Mouse (Mus musculus): ENCODE measurements around the gene Cachd1. TPM values are rescaled to one million over a fixed set of nuclear protein-coding genes. Genes with fewer than 3 reads are reported as not detected.

Gene Cachd1
- polyA plus RNA-seq (2014; fragmentation: Nextera tagmentation; extraction: Ambion mirVana): 23.4 and 26.0 TPM in 2 replicates

- Histone ChIP-seq H3K36me3 (ENCODE audit: control insufficient read depth, insufficient read depth, low read length) (no peaks in the 10 kb centered on the region), H3K9ac (ENCODE audit: low read depth, low read length) (peak within 1 kb of the TSS; percentile 93), H3K4me2 (replicated peaks; ENCODE audit: low read depth, low read length) (peak within 1 kb of the TSS; percentile 79), H3K27ac (ENCODE audit: low read depth, low read length) (peak within 1 kb of the TSS; percentile 94), H3K4me1 (replicated peaks; ENCODE audit: control insufficient read depth, insufficient read depth, low read length) (peaks cover 2% of the 10 kb centered on the region; the same call in 1 of the 2 replicates), H3K9me3 (ENCODE audit: control insufficient read depth, low read length) (no peaks in the 10 kb centered on the region), H3K27me3 (ENCODE audit: control insufficient read depth, insufficient read depth, low read length) (no peaks in the 10 kb centered on the region), H3K4me3 (ENCODE audit: low read depth, low read length) (peak within 1 kb of the TSS; percentile 59)
- DNase-seq (ENCODE audit: low spot score): peak; percentile 85
- WGBS: under 1% methylated on average over 43 of the region's 50 CpGs
- peak; percentile 82 for ATAC-seq (ENCODE audit: low FRiP score)
Observed at GRCm38 (mm10) chr4:100776043-100776870, at the start of gene Cachd1. Gene Cachd1, plus strand, starts transcription at chr4:100776675.

DNA sequence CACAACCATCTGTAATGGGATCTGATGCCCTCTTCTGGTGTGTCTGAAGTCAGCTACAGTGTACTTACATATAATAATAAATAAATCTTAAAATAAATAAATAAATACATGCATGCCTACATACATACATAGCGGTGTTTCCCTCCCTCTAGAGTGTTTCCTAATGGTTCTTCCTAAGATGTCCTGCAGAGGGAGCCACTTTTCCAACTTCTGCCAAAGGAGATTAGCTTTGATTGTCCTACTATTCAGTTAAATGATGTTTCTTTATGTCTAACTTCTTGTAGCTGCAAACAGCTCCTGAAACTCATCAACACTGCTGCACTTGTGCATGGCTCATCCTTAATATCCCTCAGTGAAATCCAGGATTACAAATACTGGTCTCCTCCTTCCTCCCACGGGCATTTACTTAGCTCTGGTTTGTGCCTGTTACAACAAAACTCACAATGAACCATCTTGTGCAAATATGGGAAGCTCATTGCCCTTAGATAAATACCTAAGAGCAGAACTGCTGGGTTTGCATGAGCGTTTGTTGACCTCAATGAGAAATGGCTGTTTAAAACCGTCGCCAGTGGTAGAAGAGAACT lies 47.5 kb upstream of the Cachd1 start:
- Histone ChIP-seq H3K4me1 (replicated peaks; ENCODE audit: control insufficient read depth, insufficient read depth, low read length) (peaks cover 2% of the 10 kb centered on the region; the same call in 1 of the 2 replicates), H3K36me3 (ENCODE audit: control insufficient read depth, insufficient read depth, low read length) (no peaks in the 10 kb centered on the region), H3K27ac (ENCODE audit: low read depth, low read length) (no peak overlapping the region), H3K4me2 (replicated peaks; ENCODE audit: low read depth, low read length) (no peak overlapping the region), H3K27me3 (ENCODE audit: control insufficient read depth, insufficient read depth, low read length) (no peaks in the 10 kb centered on the region), H3K4me3 (ENCODE audit: low read depth, low read length) (no peak overlapping the region), H3K9ac (ENCODE audit: low read depth, low read length) (no peak overlapping the region), H3K9me3 (ENCODE audit: control insufficient read depth, low read length) (no peaks in the 10 kb centered on the region)
- peak; percentile 51 for DNase-seq (ENCODE audit: low spot score)
- no peak for ATAC-seq (ENCODE audit: low FRiP score)
- WGBS: 86% methylated on average over 5 of the region's 5 CpGs

- Histone ChIP-seq H3K9ac (ENCODE audit: low read depth, low read length) (no peak overlapping the region), H3K4me2 (replicated peaks; ENCODE audit: low read depth, low read length) (no peak overlapping the region), H3K4me3 (ENCODE audit: low read depth, low read length) (no peak overlapping the region), H3K9me3 (ENCODE audit: control insufficient read depth, low read length) (no peaks in the 10 kb centered on the region), H3K27me3 (ENCODE audit: control insufficient read depth, insufficient read depth, low read length) (no peaks in the 10 kb centered on the region), H3K36me3 (ENCODE audit: control insufficient read depth, insufficient read depth, low read length) (no peaks in the 10 kb centered on the region), H3K27ac (ENCODE audit: low read depth, low read length) (no peak overlapping the region), H3K4me1 (replicated peaks; ENCODE audit: control insufficient read depth, insufficient read depth, low read length) (no peaks in the 10 kb centered on the region)
- ATAC-seq (ENCODE audit: low FRiP score) (no peak), DNase-seq (ENCODE audit: low spot score) (no peak)
- WGBS: 82% methylated on average over 9 of the region's 9 CpGs
Observed at GRCm38 (mm10) chr4:100735098-100735935, 41.2 kb upstream of the Cachd1 start.

DNA sequence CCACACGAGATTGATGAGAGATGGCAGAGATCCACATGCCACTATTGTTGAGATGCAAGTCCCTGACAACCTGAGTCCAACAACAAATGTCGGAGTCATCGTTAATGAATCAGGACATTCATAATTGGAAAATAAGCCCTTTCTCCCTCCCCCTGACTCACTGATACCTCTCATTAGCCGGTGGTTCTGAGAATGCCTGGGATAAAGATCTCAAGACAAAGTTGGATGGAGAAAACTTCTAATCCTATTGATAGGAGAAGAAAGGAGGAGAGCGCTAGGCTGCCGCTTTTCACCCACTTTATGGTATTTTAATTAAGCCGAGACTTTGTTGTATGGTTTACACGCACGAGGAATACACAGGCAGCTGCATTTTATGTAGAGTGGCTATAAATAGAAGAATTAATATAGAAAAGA lies 40.5 kb upstream of the Cachd1 start:
- Histone ChIP-seq H3K4me2 (replicated peaks; ENCODE audit: low read depth, low read length) (no peak overlapping the region), H3K9me3 (ENCODE audit: control insufficient read depth, low read length) (no peaks in the 10 kb centered on the region), H3K4me1 (replicated peaks; ENCODE audit: control insufficient read depth, insufficient read depth, low read length) (no peaks in the 10 kb centered on the region), H3K27me3 (ENCODE audit: control insufficient read depth, insufficient read depth, low read length) (no peaks in the 10 kb centered on the region), H3K36me3 (ENCODE audit: control insufficient read depth, insufficient read depth, low read length) (no peaks in the 10 kb centered on the region), H3K27ac (ENCODE audit: low read depth, low read length) (no peak overlapping the region), H3K9ac (ENCODE audit: low read depth, low read length) (no peak overlapping the region), H3K4me3 (ENCODE audit: low read depth, low read length) (no peak overlapping the region)
- 74% methylated on average over 9 of the region's 9 CpGs for WGBS
- no peak for DNase-seq (ENCODE audit: low spot score)
- no peak for ATAC-seq (ENCODE audit: low FRiP score)

DNA sequence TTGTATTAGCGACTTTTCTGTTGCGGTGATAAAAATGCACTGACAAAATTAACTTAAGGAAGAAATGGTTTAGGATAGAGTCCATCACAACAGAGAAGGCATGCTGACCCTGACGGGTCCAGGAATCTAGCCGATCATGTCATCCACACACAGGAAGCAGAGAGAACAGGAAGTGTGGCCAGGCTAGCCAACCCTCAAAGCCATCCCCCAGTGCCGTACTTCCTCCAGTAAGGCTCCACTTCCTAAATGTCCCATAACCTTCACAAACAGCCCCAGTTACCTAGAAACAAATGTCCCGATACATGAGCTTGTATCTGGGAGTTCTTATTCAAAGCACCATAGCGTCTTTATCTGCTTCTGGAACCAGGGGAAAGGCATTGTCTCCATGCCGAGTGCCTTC lies 32.9 kb upstream of the Cachd1 start:
- DNase-seq (ENCODE audit: low spot score) (no peak), ATAC-seq (ENCODE audit: low FRiP score) (no peak)
- H3K4me1 ChIP-seq (replicated peaks; ENCODE audit: control insufficient read depth, insufficient read depth, low read length): no peaks in the 10 kb centered on the region
- H3K9me3 ChIP-seq (ENCODE audit: control insufficient read depth, low read length): no peaks in the 10 kb centered on the region
- H3K27ac ChIP-seq (ENCODE audit: low read depth, low read length): no peak overlapping the region
- H3K36me3 ChIP-seq (ENCODE audit: control insufficient read depth, insufficient read depth, low read length): no peaks in the 10 kb centered on the region
- H3K27me3 ChIP-seq (ENCODE audit: control insufficient read depth, insufficient read depth, low read length): no peaks in the 10 kb centered on the region
- 85% methylated on average over 8 of the region's 8 CpGs for WGBS
- H3K4me2 ChIP-seq (replicated peaks; ENCODE audit: low read depth, low read length): no peak overlapping the region
- H3K9ac ChIP-seq (ENCODE audit: low read depth, low read length): no peak overlapping the region
- no peak overlapping the region for H3K4me3 ChIP-seq (ENCODE audit: low read depth, low read length)

DNA sequence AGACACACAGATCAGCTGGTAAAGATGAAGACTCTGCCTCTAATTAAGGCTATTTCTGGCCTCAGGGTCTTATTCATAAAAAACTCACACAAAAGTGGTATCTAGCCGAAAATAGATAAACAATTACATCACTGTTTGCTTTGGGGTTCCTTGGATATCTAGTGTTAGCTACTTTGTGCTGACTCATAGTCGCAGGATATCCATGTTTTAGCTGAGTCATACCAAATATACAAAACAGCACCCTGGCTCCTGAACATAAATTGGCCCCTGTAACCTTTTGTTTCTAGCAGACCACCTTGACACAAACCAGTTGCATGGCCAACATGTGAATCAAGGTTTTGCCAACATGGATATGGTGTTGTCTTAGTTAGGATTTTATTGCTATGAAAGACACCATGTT lies 24.2 kb upstream of the Cachd1 start:
- H3K9ac ChIP-seq (ENCODE audit: low read depth, low read length): no peak overlapping the region
- H3K27me3 ChIP-seq (ENCODE audit: control insufficient read depth, insufficient read depth, low read length): no peaks in the 10 kb centered on the region
- H3K4me3 ChIP-seq (ENCODE audit: low read depth, low read length): no peak overlapping the region
- no peak overlapping the region for H3K27ac ChIP-seq (ENCODE audit: low read depth, low read length)
- WGBS: 90% methylated on average over 2 of the region's 2 CpGs
- H3K36me3 ChIP-seq (ENCODE audit: control insufficient read depth, insufficient read depth, low read length): no peaks in the 10 kb centered on the region
- H3K9me3 ChIP-seq (ENCODE audit: control insufficient read depth, low read length): no peaks in the 10 kb centered on the region
- no peak overlapping the region for H3K4me2 ChIP-seq (replicated peaks; ENCODE audit: low read depth, low read length)
- H3K4me1 ChIP-seq (replicated peaks; ENCODE audit: control insufficient read depth, insufficient read depth, low read length): no peaks in the 10 kb centered on the region
- no peak for ATAC-seq (ENCODE audit: low FRiP score)
- no peak for DNase-seq (ENCODE audit: low spot score)

- ATAC-seq (ENCODE audit: low FRiP score) (no peak), DNase-seq (ENCODE audit: low spot score) (no peak)
- Histone ChIP-seq H3K27ac (ENCODE audit: low read depth, low read length) (no peak overlapping the region), H3K9me3 (ENCODE audit: control insufficient read depth, low read length) (no peaks in the 10 kb centered on the region), H3K4me2 (replicated peaks; ENCODE audit: low read depth, low read length) (no peak overlapping the region), H3K9ac (ENCODE audit: low read depth, low read length) (no peak overlapping the region), H3K4me3 (ENCODE audit: low read depth, low read length) (no peak overlapping the region), H3K4me1 (replicated peaks; ENCODE audit: control insufficient read depth, insufficient read depth, low read length) (no peaks in the 10 kb centered on the region), H3K27me3 (ENCODE audit: control insufficient read depth, insufficient read depth, low read length) (no peaks in the 10 kb centered on the region), H3K36me3 (ENCODE audit: control insufficient read depth, insufficient read depth, low read length) (no peaks in the 10 kb centered on the region)
- WGBS: 71% methylated on average over 8 of the region's 8 CpGs
Observed at GRCm38 (mm10) chr4:100755632-100756031, 20.8 kb upstream of the Cachd1 start.

- Histone ChIP-seq H3K4me1 (replicated peaks; ENCODE audit: control insufficient read depth, insufficient read depth, low read length) (no peaks in the 10 kb centered on the region), H3K9ac (ENCODE audit: low read depth, low read length) (no peak overlapping the region), H3K36me3 (ENCODE audit: control insufficient read depth, insufficient read depth, low read length) (no peaks in the 10 kb centered on the region), H3K9me3 (ENCODE audit: control insufficient read depth, low read length) (no peaks in the 10 kb centered on the region), H3K27ac (ENCODE audit: low read depth, low read length) (no peak overlapping the region), H3K4me2 (replicated peaks; ENCODE audit: low read depth, low read length) (no peak overlapping the region), H3K4me3 (ENCODE audit: low read depth, low read length) (no peak overlapping the region), H3K27me3 (ENCODE audit: control insufficient read depth, insufficient read depth, low read length) (no peaks in the 10 kb centered on the region)
- no peak for ATAC-seq (ENCODE audit: low FRiP score)
- no peak for DNase-seq (ENCODE audit: low spot score)
Observed at GRCm38 (mm10) chr4:100756499-100756898, 20.0 kb upstream of the Cachd1 start.

Data from hindbrain, embryonic 11.5 days (tissue).